Mouse (Mus musculus) thymus, adult 2 months (tissue): ENCODE data around the gene Prom1.

ENCODE experiments used
- CTCF ChIP-seq: fragments of 200-500 bp; IDR thresholded peaks from 2 replicates; pipeline ENCODE4 v1.5.1; 2012; ENCODE audit warnings: mild to moderate bottlenecking, control low read depth, low read length, moderate library complexity, borderline replicate concordance; ENCODE audit not compliant: control insufficient read depth, poor library complexity, insufficient read depth; ENCODE audit errors: extremely low read depth
- POLR2A ChIP-seq: fragments of 200-500 bp; IDR thresholded peaks from 2 replicates; pipeline ENCODE4 v1.6.1; 2012; ENCODE audit warnings: mild to moderate bottlenecking, low read length, control low read depth, moderate library complexity; ENCODE audit not compliant: control insufficient read depth, poor library complexity, insufficient read depth; ENCODE audit errors: extremely low read depth

DNA sequence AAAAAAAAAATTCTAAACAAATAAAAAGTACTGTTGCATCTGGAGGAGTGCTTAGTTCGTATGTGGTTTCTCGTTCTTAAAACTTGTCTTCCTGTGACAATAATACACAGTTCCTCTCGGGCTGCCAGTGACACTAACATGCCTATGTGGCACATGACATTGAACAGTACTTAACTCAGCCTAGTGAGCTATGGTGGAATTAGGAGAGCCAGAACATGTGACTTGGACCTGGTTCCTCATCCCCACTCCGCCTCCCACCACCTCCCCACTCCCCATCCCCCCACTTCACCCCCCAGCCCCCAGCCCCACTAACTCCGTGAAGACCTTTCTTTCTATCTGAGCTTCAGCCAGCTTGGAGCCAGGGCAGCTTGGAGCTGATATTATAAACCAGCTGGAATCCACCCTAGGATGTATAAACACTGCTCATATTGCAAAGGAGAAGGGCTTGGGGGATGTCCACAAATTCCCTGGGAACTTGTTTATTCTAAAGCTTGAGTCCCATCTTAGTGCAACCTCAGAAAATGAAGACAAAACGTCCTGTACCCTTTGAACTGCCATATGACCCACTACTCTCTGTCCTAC lies 52.3 kb downstream of the Prom1 start:
- TF ChIP-seq POLR2A = no peak
- TF ChIP-seq CTCF = no peak
